Mouse (Mus musculus): Measurements from ENCODE around the gene Scmh1. TPM values are rescaled to one million over a fixed set of nuclear protein-coding genes. Genes with fewer than 3 reads are reported as not detected.

Gene Scmh1
- polyA plus RNA-seq, 1 experiment from 2014 or later = 71.4 TPM

DNA sequence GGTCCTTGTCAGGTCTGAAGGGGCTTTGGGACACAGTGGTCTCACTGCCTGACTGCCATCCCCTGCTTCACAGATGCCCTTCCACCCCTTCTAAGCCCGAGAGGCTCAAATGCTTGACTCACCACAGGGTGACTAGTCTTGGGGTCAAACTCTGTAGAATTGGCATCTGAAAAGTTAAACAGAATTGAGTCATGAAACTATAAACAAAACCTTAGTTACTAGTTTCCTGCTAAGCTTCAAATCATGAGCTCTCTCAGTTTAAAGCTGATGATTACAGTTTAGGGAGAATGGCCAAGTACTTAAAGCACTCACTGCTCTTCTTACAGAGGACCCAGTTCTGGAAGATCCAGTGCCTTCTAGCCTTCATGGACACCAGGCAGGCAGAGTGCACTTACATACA lies 139.8 kb downstream of the Scmh1 start:
- 85% methylated on average over 1 of the region's 1 CpGs for WGBS
- Histone ChIP-seq H3K27me3 (ENCODE audit: control insufficient read depth, insufficient read depth, low read length) (no peaks in the 10 kb centered on the region), H3K27ac (ENCODE audit: low read length) (no peak overlapping the region), H3K4me1 (ENCODE audit: control insufficient read depth, insufficient read depth, low read length) (no peaks in the 10 kb centered on the region), H3K4me3 (ENCODE audit: low read length) (no peak overlapping the region), H3K9ac (ENCODE audit: low read length) (no peak overlapping the region), H3K9me3 (replicated peaks; ENCODE audit: control insufficient read depth, low read length) (no peaks in the 10 kb centered on the region), H3K36me3 (ENCODE audit: control insufficient read depth, insufficient read depth) (peaks cover 74% of the 10 kb centered on the region), H3K4me2 (ENCODE audit: low read depth, low read length) (no peak overlapping the region)
- ATAC-seq (replicated peaks; ENCODE audit: extremely low read depth, insufficient read depth, low FRiP score) = no peak

DNA sequence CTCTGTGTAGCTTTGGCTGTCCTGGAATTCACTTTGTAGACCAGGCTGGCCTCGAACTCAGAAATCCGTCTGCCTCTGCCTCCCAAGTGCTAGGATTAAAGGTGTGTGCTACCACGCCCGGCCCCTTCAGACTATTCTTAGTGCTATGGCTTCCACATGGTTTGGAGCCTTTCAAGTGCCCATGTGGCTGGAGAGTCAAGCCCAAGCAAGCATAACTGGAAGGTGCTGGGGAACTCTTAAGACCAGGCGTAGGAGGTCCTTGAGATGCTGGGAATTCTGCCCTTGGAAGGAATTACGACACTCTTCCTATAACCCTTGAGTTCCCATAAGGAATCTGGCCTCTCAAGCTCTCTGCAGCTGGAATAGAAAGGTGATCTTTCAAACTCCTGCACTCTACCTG lies 151.5 kb downstream of the Scmh1 start:
- WGBS = 80% methylated on average over 6 of the region's 6 CpGs

DNA sequence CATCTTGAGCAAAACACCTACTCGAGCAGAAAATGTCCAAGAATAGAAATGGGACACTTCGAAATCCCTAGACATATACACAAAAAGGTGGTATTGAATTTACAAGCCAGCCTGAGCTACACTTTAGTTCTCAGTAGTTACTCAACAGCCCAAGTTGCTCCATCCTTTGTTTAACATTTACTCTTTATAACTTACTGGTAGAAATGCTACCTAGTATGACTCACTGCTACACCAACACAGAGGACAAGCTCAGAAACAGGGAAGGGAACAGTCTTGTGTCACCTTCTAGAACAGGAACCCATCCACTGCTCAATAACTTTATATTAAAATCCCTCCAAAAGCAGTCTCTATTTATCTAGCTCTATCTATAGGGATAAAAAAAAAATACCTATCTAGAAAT lies 160.6 kb downstream of the Scmh1 start:
- ATAC-seq (replicated peaks; ENCODE audit: extremely low read depth, insufficient read depth, low FRiP score) = no peak
- 79% methylated on average over 2 of the region's 2 CpGs for WGBS

More for the DNA sequence above, 151.5 kb downstream of the Scmh1 start:
- H3K36me3 ChIP-seq (ENCODE audit: control insufficient read depth, insufficient read depth) = peaks cover 73% of the 10 kb centered on the region
- no peak overlapping the region for H3K4me2 ChIP-seq (ENCODE audit: low read depth, low read length)
- H3K9me3 ChIP-seq (replicated peaks; ENCODE audit: control insufficient read depth, low read length) = no peaks in the 10 kb centered on the region
- no peak overlapping the region for H3K27ac ChIP-seq (ENCODE audit: low read length)
- no peak overlapping the region for H3K9ac ChIP-seq (ENCODE audit: low read length)
- no peaks in the 10 kb centered on the region for H3K27me3 ChIP-seq (ENCODE audit: control insufficient read depth, insufficient read depth, low read length)
- no peaks in the 10 kb centered on the region for H3K4me1 ChIP-seq (ENCODE audit: control insufficient read depth, insufficient read depth, low read length)
- no peak for ATAC-seq (replicated peaks; ENCODE audit: extremely low read depth, insufficient read depth, low FRiP score)
- H3K4me3 ChIP-seq (ENCODE audit: low read length) = no peak overlapping the region

DNA sequence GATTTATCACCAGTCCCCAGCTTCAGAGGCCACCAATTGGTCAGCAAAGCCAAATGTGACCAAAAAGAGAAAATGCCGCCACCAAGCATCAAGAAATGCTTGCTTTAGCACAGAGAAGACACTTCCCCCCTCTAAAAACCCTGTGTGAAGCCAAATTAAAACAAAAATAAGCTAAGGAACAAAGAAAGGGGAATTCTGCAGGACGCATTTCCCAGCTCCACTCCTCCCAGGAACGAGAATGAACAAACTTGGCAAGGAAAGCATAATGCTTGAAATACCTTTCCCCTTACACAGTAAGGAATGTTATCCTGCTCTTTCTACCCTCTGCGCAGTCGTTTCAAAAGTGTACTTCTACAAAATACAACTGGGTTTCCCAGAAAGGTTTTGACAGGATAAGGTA lies 162.9 kb downstream of the Scmh1 start:
- peak overlapping the region; percentile 74 for H3K4me2 ChIP-seq (ENCODE audit: low read depth, low read length)
- H3K9me3 ChIP-seq (replicated peaks; ENCODE audit: control insufficient read depth, low read length) = no peaks in the 10 kb centered on the region
- H3K27me3 ChIP-seq (ENCODE audit: control insufficient read depth, insufficient read depth, low read length) = no peaks in the 10 kb centered on the region
- peaks cover 16% of the 10 kb centered on the region for H3K36me3 ChIP-seq (ENCODE audit: control insufficient read depth, insufficient read depth)
- H3K27ac ChIP-seq (ENCODE audit: low read length) = peak overlapping the region; percentile 99
- peak overlapping the region; percentile 90 for H3K9ac ChIP-seq (ENCODE audit: low read length)
- H3K4me1 ChIP-seq (ENCODE audit: control insufficient read depth, insufficient read depth, low read length) = peaks cover 34% of the 10 kb centered on the region
- 0 out of 2 replicates have a peak, but pooled peaks have one; percentile 33 for ATAC-seq (replicated peaks; ENCODE audit: extremely low read depth, insufficient read depth, low FRiP score)
- WGBS = 8% methylated on average over 5 of the region's 5 CpGs
- peak overlapping the region; percentile 42 for H3K4me3 ChIP-seq (ENCODE audit: low read length)

More for the DNA sequence above, 160.6 kb downstream of the Scmh1 start:
- Histone ChIP-seq H3K4me1 (ENCODE audit: control insufficient read depth, insufficient read depth, low read length) (peaks cover 26% of the 10 kb centered on the region), H3K9ac (ENCODE audit: low read length) (no peak overlapping the region), H3K36me3 (ENCODE audit: control insufficient read depth, insufficient read depth) (peaks cover 33% of the 10 kb centered on the region), H3K4me3 (ENCODE audit: low read length) (no peak overlapping the region), H3K9me3 (replicated peaks; ENCODE audit: control insufficient read depth, low read length) (no peaks in the 10 kb centered on the region), H3K4me2 (ENCODE audit: low read depth, low read length) (no peak overlapping the region), H3K27me3 (ENCODE audit: control insufficient read depth, insufficient read depth, low read length) (no peaks in the 10 kb centered on the region), H3K27ac (ENCODE audit: low read length) (no peak overlapping the region)

DNA sequence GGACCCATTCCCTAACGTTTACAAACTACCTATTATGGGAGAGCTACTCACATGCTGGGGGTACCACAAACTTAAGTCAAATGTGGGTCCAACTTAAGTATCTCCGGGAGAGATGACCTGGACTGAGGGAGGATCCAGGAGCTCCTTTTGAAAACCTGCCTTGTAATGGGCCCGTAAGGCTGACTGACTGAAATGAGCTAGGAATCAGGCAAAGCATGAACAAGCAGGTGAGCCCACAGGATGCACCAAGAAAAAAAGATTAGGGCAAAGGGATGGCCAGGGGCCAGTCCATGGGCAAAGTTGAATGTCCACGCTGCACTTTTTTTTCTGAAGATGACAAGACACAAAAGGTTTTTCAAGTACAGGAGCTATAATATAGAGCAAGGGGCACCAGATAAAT lies 163.9 kb downstream of the Scmh1 start:
- H3K9me3 ChIP-seq (replicated peaks; ENCODE audit: control insufficient read depth, low read length) = no peaks in the 10 kb centered on the region
- no peak for ATAC-seq (replicated peaks; ENCODE audit: extremely low read depth, insufficient read depth, low FRiP score)
- H3K9ac ChIP-seq (ENCODE audit: low read length) = peak overlapping the region; percentile 90
- peak overlapping the region; percentile 74 for H3K4me2 ChIP-seq (ENCODE audit: low read depth, low read length)
- H3K27me3 ChIP-seq (ENCODE audit: control insufficient read depth, insufficient read depth, low read length) = no peaks in the 10 kb centered on the region
- peak overlapping the region; percentile 99 for H3K27ac ChIP-seq (ENCODE audit: low read length)
- peaks cover 11% of the 10 kb centered on the region for H3K36me3 ChIP-seq (ENCODE audit: control insufficient read depth, insufficient read depth)
- H3K4me1 ChIP-seq (ENCODE audit: control insufficient read depth, insufficient read depth, low read length) = peaks cover 34% of the 10 kb centered on the region
- 7% methylated on average over 4 of the region's 4 CpGs for WGBS
- peak overlapping the region; percentile 83 for H3K4me3 ChIP-seq (ENCODE audit: low read length)

DNA sequence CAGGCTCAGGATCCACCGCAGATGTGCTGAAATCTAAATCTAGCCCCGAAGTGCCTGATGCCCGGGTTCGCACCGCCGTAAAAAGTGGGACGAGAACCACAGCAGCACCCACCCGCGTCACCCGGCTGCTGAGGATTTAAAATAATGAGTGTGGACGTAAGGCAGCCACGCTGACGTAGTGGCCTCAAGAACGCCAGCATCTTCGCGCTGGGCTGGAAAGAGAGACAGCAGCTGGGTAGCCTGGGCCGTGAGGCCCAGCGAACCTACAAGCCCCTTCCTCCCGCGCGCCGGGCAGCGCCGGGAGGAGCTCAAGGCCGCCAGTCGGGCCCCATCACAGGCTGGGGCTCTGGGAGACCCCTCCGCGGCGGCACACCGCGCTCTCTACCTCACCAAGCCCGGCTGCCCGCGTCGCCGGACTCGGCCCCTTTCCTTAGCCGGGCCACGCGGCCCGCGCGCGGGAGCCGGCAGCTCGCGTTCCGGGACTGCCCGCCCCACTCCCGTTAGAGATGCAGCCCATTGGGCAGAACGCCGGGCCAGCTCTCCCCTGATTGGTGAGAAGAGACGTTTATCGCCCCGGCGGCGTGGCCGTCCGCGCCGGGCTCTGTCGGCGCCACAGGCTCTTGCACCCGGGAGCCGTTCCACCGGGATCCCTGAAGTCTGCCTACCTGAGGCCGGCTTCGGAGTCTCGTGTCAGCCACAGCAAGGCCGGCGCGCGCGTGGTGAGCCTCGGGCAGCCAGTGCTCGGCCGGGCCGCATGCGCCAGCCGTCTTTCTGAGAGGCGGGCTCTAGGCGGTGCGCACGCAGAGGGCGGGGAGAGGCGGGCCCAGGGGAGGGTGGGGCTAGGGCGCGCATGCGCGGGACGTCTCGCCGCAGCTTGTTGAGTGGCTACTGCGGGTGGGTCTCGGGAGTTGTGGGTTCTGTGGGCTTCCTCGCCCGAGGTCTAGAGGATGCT lies 164.7 kb downstream of the Scmh1 start, which contains the start of gene Ctps:
TSS of gene Ctps (minus strand) at position 791 of the 952 bp plus-strand sequence.
- H3K9ac ChIP-seq (ENCODE audit: low read length) = peak within 1 kb of the TSS; percentile 90
- H3K4me2 ChIP-seq (ENCODE audit: low read depth, low read length) = peak within 1 kb of the TSS; percentile 74
- no peaks in the 10 kb centered on the region for H3K9me3 ChIP-seq (replicated peaks; ENCODE audit: control insufficient read depth, low read length)
- peak within 1 kb of the TSS; percentile 83 for H3K4me3 ChIP-seq (ENCODE audit: low read length)
- under 1% methylated on average over 93 of the region's 97 CpGs for WGBS
- peak; percentile 94 for ATAC-seq (replicated peaks; ENCODE audit: extremely low read depth, insufficient read depth, low FRiP score)
- peaks cover 34% of the 10 kb centered on the region for H3K4me1 ChIP-seq (ENCODE audit: control insufficient read depth, insufficient read depth, low read length)
- peaks cover 4% of the 10 kb centered on the region for H3K36me3 ChIP-seq (ENCODE audit: control insufficient read depth, insufficient read depth)
- H3K27me3 ChIP-seq (ENCODE audit: control insufficient read depth, insufficient read depth, low read length) = no peaks in the 10 kb centered on the region
- peak within 1 kb of the TSS; percentile 99 for H3K27ac ChIP-seq (ENCODE audit: low read length)

DNA sequence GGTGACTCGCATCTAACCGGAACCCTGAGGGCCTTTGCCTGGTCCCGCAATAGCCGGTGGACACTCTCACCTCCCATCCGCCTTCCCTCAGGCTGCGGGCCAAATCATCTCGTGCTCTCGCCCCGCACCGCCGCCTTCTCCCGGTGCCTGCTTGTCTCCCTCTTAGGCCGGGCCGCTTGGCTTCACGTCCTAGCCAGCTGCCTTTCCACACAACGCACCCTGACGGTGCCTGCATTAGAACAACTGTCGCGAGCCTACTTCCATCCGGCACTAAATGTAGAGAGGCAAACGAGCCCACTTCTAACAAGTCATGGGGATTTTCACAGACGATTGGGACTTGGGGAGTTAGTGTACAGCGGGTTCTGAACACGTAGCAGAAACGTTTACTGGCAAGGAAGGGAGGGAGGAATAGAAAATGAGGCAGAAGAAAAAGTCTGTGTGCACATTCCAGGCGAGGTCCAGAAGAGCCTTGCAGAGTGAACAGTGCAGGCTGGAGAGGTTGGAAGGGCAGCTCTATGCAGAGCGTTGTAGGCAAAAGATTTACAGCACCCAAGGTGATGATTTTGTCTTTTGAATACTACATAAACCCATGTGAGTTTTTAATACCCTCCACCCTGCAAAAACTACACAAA lies 165.5 kb downstream of the Scmh1 start:
- Histone ChIP-seq H3K36me3 (ENCODE audit: control insufficient read depth, insufficient read depth) (0 out of 2 replicates have a peak, but pooled peaks cover 2% of the 10 kb centered on the region), H3K27me3 (ENCODE audit: control insufficient read depth, insufficient read depth, low read length) (no peaks in the 10 kb centered on the region), H3K9ac (ENCODE audit: low read length) (peak overlapping the region; percentile 90), H3K4me3 (ENCODE audit: low read length) (peak overlapping the region; percentile 83), H3K4me1 (ENCODE audit: control insufficient read depth, insufficient read depth, low read length) (peaks cover 34% of the 10 kb centered on the region), H3K9me3 (replicated peaks; ENCODE audit: control insufficient read depth, low read length) (no peaks in the 10 kb centered on the region), H3K4me2 (ENCODE audit: low read depth, low read length) (peak overlapping the region; percentile 74), H3K27ac (ENCODE audit: low read length) (peak overlapping the region; percentile 99)
- WGBS = under 1% methylated on average over 27 of the region's 27 CpGs
- peak; percentile 35 for ATAC-seq (replicated peaks; ENCODE audit: extremely low read depth, insufficient read depth, low FRiP score)

DNA sequence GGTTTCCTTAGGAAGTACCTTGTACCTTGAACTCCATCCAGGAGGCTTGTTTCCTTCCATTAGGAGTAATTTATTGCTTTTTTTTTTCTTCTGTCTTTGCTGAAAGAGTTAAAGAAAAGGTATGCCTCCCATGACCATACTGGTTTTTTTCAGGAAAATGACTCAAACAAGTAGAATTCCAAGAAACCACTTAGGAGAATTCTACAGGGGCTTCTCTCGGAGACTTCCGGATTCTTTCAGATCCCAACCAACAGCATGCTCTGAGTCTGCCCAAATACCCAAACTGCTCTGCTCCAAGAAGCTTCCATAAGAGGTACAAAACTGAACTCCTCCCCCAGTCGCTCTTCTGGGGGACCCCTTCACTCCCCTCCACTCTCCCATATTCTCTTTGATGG lies 166.0 kb downstream of the Scmh1 start:
- no peak for ATAC-seq (replicated peaks; ENCODE audit: extremely low read depth, insufficient read depth, low FRiP score)
- Histone ChIP-seq H3K27me3 (ENCODE audit: control insufficient read depth, insufficient read depth, low read length) (no peaks in the 10 kb centered on the region), H3K4me3 (ENCODE audit: low read length) (peak overlapping the region; percentile 83; the same call in 1 of the 2 replicates), H3K36me3 (ENCODE audit: control insufficient read depth, insufficient read depth) (0 out of 2 replicates have a peak, but pooled peaks cover 2% of the 10 kb centered on the region), H3K9me3 (replicated peaks; ENCODE audit: control insufficient read depth, low read length) (no peaks in the 10 kb centered on the region), H3K9ac (ENCODE audit: low read length) (peak overlapping the region; percentile 90), H3K4me2 (ENCODE audit: low read depth, low read length) (peak overlapping the region; percentile 74), H3K4me1 (ENCODE audit: control insufficient read depth, insufficient read depth, low read length) (peaks cover 34% of the 10 kb centered on the region), H3K27ac (ENCODE audit: low read length) (peak overlapping the region; percentile 99)
- WGBS = 62% methylated on average over 3 of the region's 3 CpGs

DNA sequence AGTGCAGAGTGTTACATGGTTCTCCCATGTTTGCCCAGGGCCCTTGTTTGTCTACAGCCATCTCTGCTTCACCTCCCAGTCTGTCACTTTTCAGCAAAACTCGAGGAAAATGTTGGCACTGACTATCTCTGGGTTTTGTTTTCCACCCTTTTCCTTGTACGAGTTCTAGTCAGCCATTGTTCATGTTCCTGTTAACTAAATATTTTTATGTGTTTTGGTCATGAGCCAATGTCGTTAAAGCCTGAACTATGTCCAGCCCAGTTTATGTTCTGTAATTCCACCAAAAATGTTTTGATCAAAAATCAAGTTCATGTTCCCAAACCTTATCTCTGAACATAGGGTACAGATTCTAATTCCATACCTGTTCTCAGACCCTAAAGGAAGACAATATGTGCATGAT lies 166.6 kb downstream of the Scmh1 start:
- ATAC-seq (replicated peaks; ENCODE audit: extremely low read depth, insufficient read depth, low FRiP score) = no peak
- 0 out of 2 replicates have a peak overlapping the region, but pooled peaks have one; percentile 9 for H3K27ac ChIP-seq (ENCODE audit: low read length)
- H3K27me3 ChIP-seq (ENCODE audit: control insufficient read depth, insufficient read depth, low read length) = no peaks in the 10 kb centered on the region
- no peaks in the 10 kb centered on the region for H3K36me3 ChIP-seq (ENCODE audit: control insufficient read depth, insufficient read depth)
- H3K9ac ChIP-seq (ENCODE audit: low read length) = no peak overlapping the region
- no peak overlapping the region for H3K4me3 ChIP-seq (ENCODE audit: low read length)
- no peaks in the 10 kb centered on the region for H3K9me3 ChIP-seq (replicated peaks; ENCODE audit: control insufficient read depth, low read length)
- WGBS = 61% methylated on average over 3 of the region's 3 CpGs
- H3K4me1 ChIP-seq (ENCODE audit: control insufficient read depth, insufficient read depth, low read length) = peaks cover 33% of the 10 kb centered on the region
- no peak overlapping the region for H3K4me2 ChIP-seq (ENCODE audit: low read depth, low read length)

Measured in heart, embryonic 16.5 days (tissue).